Mouse (Mus musculus) MEL (cell line): ENCODE measurements at regions not wholly inside any gene's neighbourhood (a gene's known extent, or its start where the extent isn't known, plus 50 kb on each side); places are given as distances from the start of the nearest gene placed in this dataset.

ENCODE experiments used
- CTCF ChIP-seq, 3 experiments: IDR thresholded peaks in 2 of 3; conservative IDR thresholded peaks in 1 of 3; 2 replicates each; pipeline ENCODE4 v1.5.1; 2011 to 2012; ENCODE audit warnings: low read length in 3 of 3, low read depth in 2 of 3, mild to moderate bottlenecking in 2 of 3, improper control_type of control experiment in 1 of 3, inconsistent platforms in 1 of 3, mixed read lengths in 1 of 3, moderate library complexity in 1 of 3; ENCODE audit not compliant: control insufficient read depth in 1 of 3, insufficient read depth in 1 of 3, poor library complexity in 1 of 3, severe bottlenecking in 1 of 3
- MAX ChIP-seq: IDR thresholded peaks from 2 replicates; pipeline ENCODE4 v1.6.1; 2011; ENCODE audit warnings: low read length, improper control_type of control experiment
- MYC ChIP-seq: IDR thresholded peaks from 2 replicates; pipeline ENCODE4 v1.6.1; 2011; ENCODE audit warnings: low read depth, mild to moderate bottlenecking, low read length, improper control_type of control experiment, moderate library complexity
- NELFE ChIP-seq: IDR thresholded peaks from 2 replicates; pipeline ENCODE4 v1.6.1; 2011; ENCODE audit warnings: low read depth, low read length, improper control_type of control experiment

GRCm38 (mm10) chr6:31333228-31333922, 65.2 kb upstream of the Mkln1 start:
- TF ChIP-seq MYC (no peak), MAX (no peak), CTCF (IDR thresholded peaks at IDR 0.05 in 2 of 3, conservative IDR thresholded peaks at IDR 0.05 in 1 of 3; ENCODE audit: control insufficient read depth in 1 of 3, insufficient read depth in 1 of 3, low read depth in 2 of 3, low read length in 3 of 3, poor library complexity in 1 of 3, severe bottlenecking in 1 of 3) (no peak), NELFE (no peak)
